Mouse (Mus musculus) liver, adult 2 months (tissue): ENCODE data around the gene Nubpl.

Experiments used
- CTCF ChIP-seq: fragments of 200-500 bp; IDR thresholded peaks from 2 replicates; pipeline ENCODE4 v1.5.1; 2011; ENCODE audit warnings: low read depth, low read length, control low read depth
- POLR2A ChIP-seq: fragments of 200-500 bp; IDR thresholded peaks from 2 replicates; pipeline ENCODE4 v1.6.1; 2011; ENCODE audit warnings: low read length, control low read depth; ENCODE audit not compliant: insufficient read depth; ENCODE audit errors: extremely low read depth

DNA sequence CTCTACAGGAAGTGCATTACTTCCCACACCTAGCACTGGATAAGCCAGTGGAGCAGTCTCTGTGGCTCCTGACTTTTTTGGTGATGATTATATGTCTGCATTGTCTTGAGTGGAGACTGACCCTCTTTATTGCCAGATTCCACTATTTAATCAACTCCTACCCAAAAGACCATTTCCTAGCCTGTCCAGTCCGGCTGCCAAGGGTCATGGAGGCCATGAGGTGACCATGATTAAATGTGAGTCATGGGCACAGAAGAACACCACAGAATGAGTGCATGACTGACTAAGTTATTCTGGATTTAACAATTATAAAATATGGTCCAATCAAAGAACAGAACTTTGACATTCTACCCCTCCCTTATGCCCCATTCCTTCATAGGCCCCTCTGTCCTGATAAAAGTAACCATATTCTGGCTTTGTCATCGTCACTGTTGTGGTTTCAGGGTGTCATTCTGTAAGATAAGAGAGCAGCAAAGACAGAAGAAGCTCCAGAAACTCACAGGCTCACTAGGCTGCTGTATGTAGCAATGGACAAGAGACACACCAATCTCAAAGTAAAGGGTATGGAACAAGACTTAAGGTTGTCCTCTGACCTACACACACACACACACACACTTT lies 240.7 kb downstream of the Nubpl start:
- TF ChIP-seq POLR2A (no peak), CTCF (no peak)
